Mouse (Mus musculus): ENCODE measurements around the gene Rfxank. TPM values are rescaled to one million over a fixed set of nuclear protein-coding genes. Genes with fewer than 3 reads are reported as not detected.

Rfxank gene
- polyA plus RNA-seq, 1 experiment from 2014 or later = 14.4 TPM

DNA sequence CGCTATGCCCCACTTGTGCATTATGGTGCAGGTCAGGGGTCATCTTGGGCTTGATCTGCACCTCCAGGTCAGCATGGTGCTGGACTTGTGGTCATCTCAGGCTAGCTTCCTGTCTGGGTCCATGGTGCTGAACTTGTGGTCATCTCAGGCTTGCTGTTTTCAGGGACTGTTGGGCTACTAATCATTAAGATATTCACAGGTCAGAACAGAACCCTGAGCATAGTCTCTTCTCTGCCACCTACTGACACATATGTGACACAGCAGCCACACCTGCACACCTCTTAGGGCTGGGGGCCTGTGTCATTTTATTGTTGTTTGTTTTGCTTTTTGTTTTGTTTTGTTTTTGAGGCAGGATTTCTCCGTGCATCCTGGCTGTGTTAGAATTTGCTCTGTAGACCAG is 16.1 kb downstream of the Rfxank start:
- Histone ChIP-seq H3K9ac (no peak overlapping the region), H3K4me1 (0 out of 2 replicates have a peak, but pooled peaks cover 5% of the 10 kb centered on the region), H3K9me3 (no peaks in the 10 kb centered on the region), H3K27me3 (replicated peaks) (peaks cover 36% of the 10 kb centered on the region), H3K4me3 (replicated peaks) (no peak overlapping the region), H3K27ac (no peak overlapping the region), H3K36me3 (no peaks in the 10 kb centered on the region), H3K4me2 (no peak overlapping the region)
- WGBS = 46% methylated on average over 2 of the region's 2 CpGs
- ATAC-seq (ENCODE audit: insufficient read depth, low FRiP score, low read depth) = no peak

DNA sequence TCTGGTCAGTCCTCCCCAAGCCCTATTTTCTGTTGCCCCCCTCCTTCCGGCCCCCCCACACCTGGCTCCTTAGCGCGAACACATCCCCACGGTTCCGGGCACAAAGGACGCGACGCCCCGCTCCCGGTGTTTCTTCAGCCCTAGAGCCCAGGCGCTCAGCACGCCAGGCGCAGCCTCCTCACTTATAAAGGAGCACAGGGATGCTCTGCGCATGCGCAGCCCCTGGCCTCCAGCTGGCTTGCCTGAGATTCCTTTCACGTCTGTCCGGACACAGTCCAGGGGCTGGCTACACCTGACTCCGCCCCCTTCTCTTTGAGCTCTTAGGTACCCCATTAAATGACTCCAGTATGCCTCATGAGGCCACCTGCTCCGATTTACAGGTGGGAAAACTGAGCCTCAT is 18.3 kb downstream of the Rfxank start, which contains the start of gene Ncan:
Gene Ncan, minus strand, starts transcription at position 207 of the 400 bp plus-strand sequence.
- no peaks in the 10 kb centered on the region for H3K9me3 ChIP-seq
- no peak within 1 kb of the TSS for H3K27ac ChIP-seq
- peak; percentile 27; the same call in 1 of the 2 replicates for ATAC-seq (ENCODE audit: insufficient read depth, low FRiP score, low read depth)
- peak within 1 kb of the TSS; percentile 12; the same call in 1 of the 2 replicates for H3K4me3 ChIP-seq (replicated peaks)
- WGBS = 2% methylated on average over 19 of the region's 19 CpGs
- 0 out of 2 replicates have a peak, but pooled peaks cover 5% of the 10 kb centered on the region for H3K4me1 ChIP-seq
- no peak within 1 kb of the TSS for H3K9ac ChIP-seq
- peak within 1 kb of the TSS; percentile 42 for H3K4me2 ChIP-seq
- H3K36me3 ChIP-seq = no peaks in the 10 kb centered on the region
- H3K27me3 ChIP-seq (replicated peaks) = peaks cover 52% of the 10 kb centered on the region

- Histone ChIP-seq H3K4me3 (replicated peaks) (no peak overlapping the region), H3K9me3 (no peaks in the 10 kb centered on the region), H3K4me1 (0 out of 2 replicates have a peak, but pooled peaks cover 5% of the 10 kb centered on the region), H3K27me3 (replicated peaks) (peaks cover 64% of the 10 kb centered on the region), H3K36me3 (no peaks in the 10 kb centered on the region), H3K4me2 (no peak overlapping the region), H3K9ac (no peak overlapping the region), H3K27ac (no peak overlapping the region)
- WGBS = 13% methylated on average over 17 of the region's 17 CpGs
- no peak for ATAC-seq (ENCODE audit: insufficient read depth, low FRiP score, low read depth)
Measured at GRCm38 (mm10) chr8:70118726-70119700, 19.9 kb downstream of the Rfxank start.

DNA sequence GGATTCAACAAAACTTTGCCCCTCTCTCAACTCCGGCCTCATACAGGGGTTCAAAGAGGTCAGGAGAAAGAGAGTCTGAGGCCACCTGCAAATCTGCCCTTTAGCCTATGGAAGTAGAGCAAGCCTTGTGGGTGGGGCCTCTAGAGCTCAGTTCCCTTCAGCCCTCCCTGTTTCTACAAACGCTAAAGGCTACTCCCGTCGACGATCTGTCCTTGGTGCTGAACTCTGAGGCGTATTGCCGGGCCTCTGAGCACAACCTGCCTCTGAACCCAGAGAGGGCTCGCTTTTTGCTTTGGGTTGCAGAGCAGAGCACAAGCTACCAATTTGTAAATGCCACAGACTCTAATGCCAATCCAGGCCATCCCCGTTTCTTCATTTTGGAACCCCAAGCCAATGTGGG is 21.3 kb downstream of the Rfxank start:
- no peak for ATAC-seq (ENCODE audit: insufficient read depth, low FRiP score, low read depth)
- no peaks in the 10 kb centered on the region for H3K9me3 ChIP-seq
- 4% methylated on average over 9 of the region's 9 CpGs for WGBS
- H3K4me1 ChIP-seq = 0 out of 2 replicates have a peak, but pooled peaks cover 5% of the 10 kb centered on the region
- H3K4me2 ChIP-seq = no peak overlapping the region
- H3K36me3 ChIP-seq = no peaks in the 10 kb centered on the region
- no peak overlapping the region for H3K27ac ChIP-seq
- H3K27me3 ChIP-seq (replicated peaks) = peaks cover 75% of the 10 kb centered on the region
- H3K9ac ChIP-seq = no peak overlapping the region
- no peak overlapping the region for H3K4me3 ChIP-seq (replicated peaks)

DNA sequence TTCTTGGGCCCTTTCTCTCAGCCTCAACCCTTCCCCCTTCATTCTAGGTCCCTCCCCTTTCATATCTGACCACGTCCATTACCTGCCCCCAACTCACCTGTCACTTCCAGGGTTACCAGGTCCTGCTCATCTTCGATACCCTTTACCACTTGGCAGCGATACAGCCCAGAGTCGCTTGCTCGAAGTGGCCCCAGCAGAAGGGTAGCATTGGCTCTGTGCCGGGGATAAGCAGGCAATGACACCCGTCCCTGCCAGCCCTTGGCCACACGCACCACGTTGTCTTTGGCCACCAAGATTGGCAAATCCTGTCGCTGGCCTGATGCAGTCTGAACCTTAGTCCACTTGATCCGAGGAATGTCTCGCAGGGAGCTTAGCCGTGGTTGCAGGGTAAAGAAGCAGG is 24.1 kb downstream of the Rfxank start:
- no peak overlapping the region for H3K4me2 ChIP-seq
- no peak overlapping the region for H3K27ac ChIP-seq
- WGBS = 66% methylated on average over 13 of the region's 13 CpGs
- no peaks in the 10 kb centered on the region for H3K4me1 ChIP-seq
- H3K36me3 ChIP-seq = no peaks in the 10 kb centered on the region
- ATAC-seq (ENCODE audit: insufficient read depth, low FRiP score, low read depth) = no peak
- no peak overlapping the region for H3K9ac ChIP-seq
- no peak overlapping the region for H3K4me3 ChIP-seq (replicated peaks)
- peaks cover 89% of the 10 kb centered on the region for H3K27me3 ChIP-seq (replicated peaks)
- no peaks in the 10 kb centered on the region for H3K9me3 ChIP-seq

DNA sequence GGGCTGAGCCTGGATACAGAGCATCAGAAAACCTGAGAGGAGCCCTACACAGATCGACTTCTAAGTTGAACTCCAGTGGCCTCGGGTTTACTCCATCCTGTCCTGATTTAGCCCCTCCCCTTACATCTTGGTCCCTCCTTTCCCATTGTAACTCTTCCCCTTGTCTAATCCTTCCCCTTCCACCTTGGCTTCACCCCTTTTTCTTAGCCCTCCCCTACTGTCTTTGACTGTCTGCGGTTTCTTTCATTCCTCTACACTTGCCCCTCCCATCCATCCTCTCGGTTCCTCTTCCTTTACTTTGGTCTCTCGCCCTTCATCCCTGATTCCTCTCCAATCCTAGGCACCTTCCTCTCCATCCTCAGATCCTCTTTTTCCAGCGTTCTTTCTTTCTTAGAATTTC is 24.5 kb downstream of the Rfxank start:
- Histone ChIP-seq H3K9ac (no peak overlapping the region), H3K4me1 (no peaks in the 10 kb centered on the region), H3K27me3 (replicated peaks) (peaks cover 89% of the 10 kb centered on the region), H3K9me3 (no peaks in the 10 kb centered on the region), H3K4me3 (replicated peaks) (no peak overlapping the region), H3K27ac (no peak overlapping the region), H3K36me3 (no peaks in the 10 kb centered on the region), H3K4me2 (no peak overlapping the region)
- WGBS = 19% methylated on average over 6 of the region's 6 CpGs
- ATAC-seq (ENCODE audit: insufficient read depth, low FRiP score, low read depth) = no peak

DNA sequence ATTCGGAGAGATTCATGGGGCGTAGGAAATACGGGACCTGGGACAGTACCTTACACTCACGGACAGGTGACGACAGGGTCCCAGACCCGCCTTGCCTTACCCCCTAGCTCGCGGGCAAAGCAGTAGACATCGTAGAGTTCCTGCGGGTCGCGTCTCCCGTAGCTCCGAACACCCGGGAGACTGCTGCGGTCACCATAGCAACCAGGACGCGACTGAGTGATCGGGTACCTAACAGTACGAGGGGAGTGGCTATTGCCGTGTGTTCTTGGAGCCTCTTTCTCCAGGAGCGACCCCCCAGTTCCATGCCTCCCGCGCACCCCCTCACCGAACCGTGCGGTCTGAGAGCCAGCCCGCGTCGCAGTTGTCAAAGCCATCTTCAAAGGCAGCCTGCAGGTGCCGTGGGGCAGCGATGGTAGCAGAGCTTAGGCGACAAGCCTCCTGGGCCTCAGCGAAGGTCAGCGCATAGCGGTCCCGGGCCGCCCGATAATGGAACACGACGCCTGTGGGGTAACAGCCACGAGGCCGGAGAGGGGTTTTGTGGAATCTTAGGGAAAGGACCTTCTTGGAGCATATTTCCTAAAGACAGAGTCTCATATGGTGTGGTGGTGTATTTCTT is 26.4 kb downstream of the Rfxank start:
- H3K9me3 ChIP-seq = no peaks in the 10 kb centered on the region
- H3K9ac ChIP-seq = no peak overlapping the region
- WGBS = 8% methylated on average over 43 of the region's 43 CpGs
- peaks cover 70% of the 10 kb centered on the region for H3K27me3 ChIP-seq (replicated peaks)
- H3K4me1 ChIP-seq = no peaks in the 10 kb centered on the region
- no peak overlapping the region for H3K27ac ChIP-seq
- no peak for ATAC-seq (ENCODE audit: insufficient read depth, low FRiP score, low read depth)
- no peak overlapping the region for H3K4me3 ChIP-seq (replicated peaks)
- H3K4me2 ChIP-seq = no peak overlapping the region
- H3K36me3 ChIP-seq = no peaks in the 10 kb centered on the region

DNA sequence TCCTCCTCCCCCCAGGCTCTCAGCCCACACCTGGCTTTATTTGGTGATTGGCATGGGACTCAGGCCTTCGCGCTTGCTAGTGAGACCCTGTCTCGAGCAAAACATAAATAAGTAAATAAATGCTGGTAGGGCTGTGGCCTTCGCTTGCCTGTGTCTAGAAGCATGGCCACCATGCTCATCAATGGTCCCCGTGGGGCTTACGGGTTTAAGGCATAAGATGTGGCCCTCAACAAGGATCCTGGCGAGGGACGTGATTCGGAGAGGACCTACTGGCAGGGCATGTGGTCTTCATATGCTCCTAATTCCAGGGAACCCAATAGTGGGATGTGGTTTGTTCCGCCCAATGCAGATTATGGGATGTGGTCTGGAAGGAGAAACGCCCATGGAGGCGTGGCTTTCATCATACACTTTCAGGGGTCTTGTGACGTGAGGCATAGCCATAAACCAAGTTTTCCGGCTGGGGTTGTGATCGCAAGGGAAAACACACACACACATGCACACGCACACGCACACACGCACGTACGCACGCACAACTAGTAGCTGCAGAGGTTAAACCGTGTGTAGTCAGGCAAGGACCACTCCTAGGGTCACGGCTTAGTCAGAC is 27.7 kb downstream of the Rfxank start:
- no peaks in the 10 kb centered on the region for H3K9me3 ChIP-seq
- no peaks in the 10 kb centered on the region for H3K36me3 ChIP-seq
- no peak for ATAC-seq (ENCODE audit: insufficient read depth, low FRiP score, low read depth)
- H3K4me2 ChIP-seq = no peak overlapping the region
- no peaks in the 10 kb centered on the region for H3K4me1 ChIP-seq
- H3K9ac ChIP-seq = no peak overlapping the region
- no peak overlapping the region for H3K27ac ChIP-seq
- WGBS = 46% methylated on average over 23 of the region's 23 CpGs
- peaks cover 58% of the 10 kb centered on the region for H3K27me3 ChIP-seq (replicated peaks)
- no peak overlapping the region for H3K4me3 ChIP-seq (replicated peaks)

DNA sequence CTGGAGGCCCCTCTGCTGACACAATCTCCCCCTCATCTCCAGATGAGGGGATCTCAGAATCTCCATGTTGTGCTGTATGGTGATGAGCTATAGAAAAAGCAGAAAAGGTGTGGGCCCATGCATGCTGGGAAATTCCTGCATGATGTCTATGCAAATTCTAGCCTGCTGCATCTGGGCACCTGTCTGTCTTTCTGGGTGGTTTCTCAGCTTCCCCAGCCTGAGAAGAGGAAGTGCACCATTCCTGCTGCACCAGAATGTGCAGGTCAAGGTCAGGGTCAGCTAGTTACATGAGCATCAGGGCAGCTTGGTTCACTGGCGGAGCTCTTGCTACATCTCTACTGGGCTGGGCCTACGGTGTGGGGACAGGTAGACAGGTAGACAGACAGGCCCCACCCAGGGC is 28.5 kb downstream of the Rfxank start:
- H3K9me3 ChIP-seq = no peaks in the 10 kb centered on the region
- peaks cover 58% of the 10 kb centered on the region for H3K27me3 ChIP-seq (replicated peaks)
- no peak overlapping the region for H3K9ac ChIP-seq
- WGBS = 80% methylated on average over 2 of the region's 2 CpGs
- no peak overlapping the region for H3K27ac ChIP-seq
- no peaks in the 10 kb centered on the region for H3K36me3 ChIP-seq
- no peaks in the 10 kb centered on the region for H3K4me1 ChIP-seq
- no peak for ATAC-seq (ENCODE audit: insufficient read depth, low FRiP score, low read depth)
- H3K4me3 ChIP-seq (replicated peaks) = no peak overlapping the region
- H3K4me2 ChIP-seq = no peak overlapping the region

- 75% methylated on average over 7 of the region's 7 CpGs for WGBS
- H3K36me3 ChIP-seq = no peaks in the 10 kb centered on the region
- no peaks in the 10 kb centered on the region for H3K9me3 ChIP-seq
- no peak overlapping the region for H3K27ac ChIP-seq
- no peak for ATAC-seq (ENCODE audit: insufficient read depth, low FRiP score, low read depth)
- H3K9ac ChIP-seq = no peak overlapping the region
- H3K4me2 ChIP-seq = no peak overlapping the region
- H3K4me3 ChIP-seq (replicated peaks) = no peak overlapping the region
- H3K4me1 ChIP-seq = no peaks in the 10 kb centered on the region
- H3K27me3 ChIP-seq (replicated peaks) = peaks cover 5% of the 10 kb centered on the region; the same call in 1 of the 2 replicates
Measured at GRCm38 (mm10) chr8:70104922-70105321, 34.0 kb downstream of the Rfxank start.

GRCm38 (mm10) chr8:70104506-70104905 is 34.4 kb downstream of the Rfxank start:
- no peak overlapping the region for H3K4me3 ChIP-seq (replicated peaks)
- no peak for ATAC-seq (ENCODE audit: insufficient read depth, low FRiP score, low read depth)
- H3K27ac ChIP-seq = no peak overlapping the region
- no peaks in the 10 kb centered on the region for H3K36me3 ChIP-seq
- H3K9ac ChIP-seq = no peak overlapping the region
- no peaks in the 10 kb centered on the region for H3K4me1 ChIP-seq
- 14% methylated on average over 6 of the region's 6 CpGs for WGBS
- peaks cover under 1% of the 10 kb centered on the region; the same call in 1 of the 2 replicates for H3K27me3 ChIP-seq (replicated peaks)
- no peak overlapping the region for H3K4me2 ChIP-seq
- no peaks in the 10 kb centered on the region for H3K9me3 ChIP-seq

DNA sequence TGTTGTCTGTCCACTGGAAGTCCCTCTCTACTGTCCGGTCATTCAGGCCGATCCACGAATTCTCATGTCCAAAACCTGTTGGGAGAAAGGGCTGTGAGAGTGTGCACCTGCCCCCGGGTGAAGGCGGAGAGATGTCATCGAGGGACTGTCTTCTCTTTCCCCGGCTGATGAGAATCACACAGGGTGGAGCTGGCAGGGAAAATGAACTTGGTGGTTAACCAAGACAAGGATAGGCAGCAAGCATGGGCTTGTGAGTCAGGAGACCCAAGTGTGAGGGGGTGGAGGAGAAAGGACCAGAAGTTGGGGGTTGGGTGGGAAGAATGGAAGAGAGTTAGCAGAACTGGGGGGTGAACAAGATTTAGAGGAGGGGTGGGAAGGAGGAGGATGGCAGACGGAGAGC is 38.7 kb downstream of the Rfxank start:
- H3K9ac ChIP-seq = no peak overlapping the region
- H3K4me1 ChIP-seq = no peaks in the 10 kb centered on the region
- H3K4me3 ChIP-seq (replicated peaks) = no peak overlapping the region
- no peak overlapping the region for H3K4me2 ChIP-seq
- no peaks in the 10 kb centered on the region for H3K36me3 ChIP-seq
- no peaks in the 10 kb centered on the region for H3K27me3 ChIP-seq (replicated peaks)
- no peaks in the 10 kb centered on the region for H3K9me3 ChIP-seq
- WGBS = 79% methylated on average over 8 of the region's 8 CpGs
- no peak overlapping the region for H3K27ac ChIP-seq
- no peak for ATAC-seq (ENCODE audit: insufficient read depth, low FRiP score, low read depth)
